Mouse (Mus musculus) CH12.LX (cell line): ENCODE measurements around the gene 1700011L22Rik. TPM values are rescaled to one million over a fixed set of nuclear protein-coding genes. Genes with fewer than 3 reads are reported as not detected.

Experiments used
- DNase-seq: peaks from one replicate; pipeline ENCODE4 v3.0.0-alpha.2; 2013; ENCODE audit errors: extremely low read depth
- H3K27ac ChIP-seq: 2 replicates; pipeline ENCODE4 v1.5.1; 2012; ENCODE audit warnings: low read depth, mild to moderate bottlenecking, control low read depth, moderate library complexity; ENCODE audit not compliant: insufficient read depth
- H3K27me3 ChIP-seq: replicated peaks from 2 replicates; pipeline ENCODE3; 2012; ENCODE audit warnings: inconsistent platforms
- H3K36me3 ChIP-seq, 2 experiments: replicated peaks in 1 of 2; 2 replicates each; pipeline versions ENCODE3 to v1.6.1; 2012; ENCODE audit warnings: inconsistent platforms in 1 of 2, low read length in 1 of 2, mild to moderate bottlenecking in 1 of 2, mixed read lengths in 1 of 2, moderate library complexity in 1 of 2; ENCODE audit not compliant: control insufficient read depth in 1 of 2, insufficient read depth in 1 of 2
- H3K4me1 ChIP-seq, 2 experiments: 2 replicates each; pipeline ENCODE4 v1.6.1; 2012; ENCODE audit warnings: inconsistent platforms in 1 of 2, moderate library complexity in 1 of 2; ENCODE audit not compliant: insufficient read depth in 2 of 2, control insufficient read depth in 1 of 2
- H3K4me2 ChIP-seq: 2 replicates; pipeline ENCODE4 v1.6.1; 2012; ENCODE audit warnings: low read depth, mild to moderate bottlenecking, control low read depth; ENCODE audit not compliant: poor library complexity, insufficient read depth, severe bottlenecking
- H3K4me3 ChIP-seq, 3 experiments: fragments of 150-350 bp in 1 of 3; sonication (generic) in 1 of 3; replicated peaks in 1 of 3; 2 replicates each; pipeline versions ENCODE3 to v1.5.1; 2011 to 2012; ENCODE audit warnings: low read depth in 2 of 3, low read length in 2 of 3, mild to moderate bottlenecking in 2 of 3, moderate library complexity in 2 of 3, control low read depth in 1 of 3, improper control_type of control experiment in 1 of 3, inconsistent platforms in 1 of 3, mixed read lengths in 1 of 3; ENCODE audit not compliant: poor library complexity in 1 of 3
- H3K79me2 ChIP-seq: replicated peaks from 2 replicates; pipeline ENCODE4 v1.6.1; 2012; ENCODE audit warnings: mild to moderate bottlenecking, moderate library complexity; ENCODE audit not compliant: control insufficient read depth, poor library complexity, insufficient read depth, severe bottlenecking; ENCODE audit errors: extremely low read depth
- H3K9ac ChIP-seq: 2 replicates; pipeline ENCODE4 v1.6.1; 2012; ENCODE audit warnings: low read depth, mild to moderate bottlenecking, control low read depth, moderate library complexity; ENCODE audit not compliant: insufficient read depth
- H3K9me3 ChIP-seq: replicated peaks from 2 replicates; pipeline ENCODE3; 2012; ENCODE audit warnings: low read length, inconsistent platforms, mixed read lengths
- BHLHE40 ChIP-seq: IDR thresholded peaks from 2 replicates; pipeline ENCODE4 v1.6.1; 2011; ENCODE audit warnings: mild to moderate bottlenecking, low read depth, low read length, improper control_type of control experiment
- CTCF ChIP-seq, 2 experiments: IDR thresholded peaks in 1 of 2; conservative IDR thresholded peaks in 1 of 2; 2 replicates each; pipeline ENCODE4 v1.5.1; 2011 to 2012; ENCODE audit warnings: low read depth in 2 of 2, low read length in 2 of 2, improper control_type of control experiment in 1 of 2, inconsistent platforms in 1 of 2, mild to moderate bottlenecking in 1 of 2, moderate library complexity in 1 of 2
- E2F4 ChIP-seq: IDR thresholded peaks from 2 replicates; pipeline ENCODE4 v1.6.1; 2011; ENCODE audit warnings: low read depth, low read length, improper control_type of control experiment; ENCODE audit not compliant: insufficient replicate concordance
- EP300 ChIP-seq: IDR thresholded peaks from 2 replicates; pipeline ENCODE4 v1.6.1; 2011; ENCODE audit warnings: low read length, improper control_type of control experiment
- ETS1 ChIP-seq: conservative IDR thresholded peaks from 2 replicates; pipeline ENCODE4 v1.6.1; 2012; ENCODE audit warnings: low read depth, mild to moderate bottlenecking, inconsistent platforms, low read length, improper control_type of control experiment, moderate library complexity
- HCFC1 ChIP-seq: IDR thresholded peaks from 2 replicates; pipeline ENCODE4 v1.6.1; 2012; ENCODE audit warnings: low read depth, mild to moderate bottlenecking, inconsistent platforms, low read length, improper control_type of control experiment
- IRF4 ChIP-seq: IDR thresholded peaks from 2 replicates; pipeline ENCODE4 v1.6.1; 2014; ENCODE audit warnings: low read depth, mild to moderate bottlenecking, inconsistent platforms, low read length, improper control_type of control experiment
- JUN ChIP-seq: IDR thresholded peaks from 2 replicates; pipeline ENCODE4 v1.6.1; 2011; ENCODE audit warnings: low read depth, mild to moderate bottlenecking, low read length, improper control_type of control experiment, moderate library complexity; ENCODE audit not compliant: insufficient read depth
- KAT2A ChIP-seq: IDR thresholded peaks from 2 replicates; pipeline ENCODE4 v1.6.1; 2012; ENCODE audit warnings: low read length, improper control_type of control experiment, inconsistent platforms; ENCODE audit not compliant: insufficient replicate concordance
- MAZ ChIP-seq: IDR thresholded peaks from 2 replicates; pipeline ENCODE4 v1.6.1; 2012; ENCODE audit warnings: low read depth, mild to moderate bottlenecking, inconsistent platforms, low read length, improper control_type of control experiment, moderate library complexity
- MEF2A ChIP-seq: IDR thresholded peaks from 2 replicates; pipeline ENCODE4 v1.6.1; 2014; ENCODE audit warnings: low read depth, mild to moderate bottlenecking, inconsistent platforms, low read length, improper control_type of control experiment, borderline replicate concordance
- MXI1 ChIP-seq: IDR thresholded peaks from 2 replicates; pipeline ENCODE4 v1.6.1; 2011; ENCODE audit warnings: mild to moderate bottlenecking, low read depth, low read length, improper control_type of control experiment
- POLR2A ChIP-seq: IDR thresholded peaks from 2 replicates; pipeline ENCODE4 v1.6.1; 2011; ENCODE audit warnings: low read depth, mild to moderate bottlenecking, improper control_type of control experiment, low read length
- POLR2AphosphoS2 ChIP-seq: IDR thresholded peaks from 2 replicates; pipeline ENCODE4 v1.6.1; 2011; ENCODE audit warnings: low read depth, low read length, improper control_type of control experiment
- RAD21 ChIP-seq: IDR thresholded peaks from 2 replicates; pipeline ENCODE4 v1.6.1; 2011; ENCODE audit warnings: low read depth, mild to moderate bottlenecking, low read length, improper control_type of control experiment, moderate library complexity
- SIN3A ChIP-seq: IDR thresholded peaks from 2 replicates; pipeline ENCODE4 v1.6.1; 2012; ENCODE audit warnings: low read length, improper control_type of control experiment, inconsistent platforms
- SMC3 ChIP-seq: IDR thresholded peaks from 2 replicates; pipeline ENCODE4 v1.6.1; 2011; ENCODE audit warnings: low read depth, low read length, improper control_type of control experiment
- TCF12 ChIP-seq: IDR thresholded peaks from 2 replicates; pipeline ENCODE4 v1.6.1; 2014; ENCODE audit warnings: low read depth, mild to moderate bottlenecking, inconsistent platforms, low read length, improper control_type of control experiment
- UBTF ChIP-seq: IDR thresholded peaks from 2 replicates; pipeline ENCODE4 v1.6.1; 2012; ENCODE audit warnings: low read depth, mild to moderate bottlenecking, inconsistent platforms, low read length, improper control_type of control experiment, moderate library complexity
- USF2 ChIP-seq: conservative IDR thresholded peaks from 2 replicates; pipeline ENCODE4 v1.6.1; 2011; ENCODE audit warnings: low read depth, low read length, improper control_type of control experiment
- ZC3H11A ChIP-seq: IDR thresholded peaks from 2 replicates; pipeline ENCODE4 v1.6.1; 2012; ENCODE audit warnings: low read depth, mild to moderate bottlenecking, inconsistent platforms, low read length, improper control_type of control experiment
- ZKSCAN1 ChIP-seq: IDR thresholded peaks from 2 replicates; pipeline ENCODE4 v1.6.1; 2012; ENCODE audit warnings: low read depth, inconsistent platforms, low read length, improper control_type of control experiment, borderline replicate concordance
- ZMIZ1 ChIP-seq: IDR thresholded peaks from 2 replicates; pipeline ENCODE4 v1.6.1; 2012; ENCODE audit warnings: low read depth, mild to moderate bottlenecking, inconsistent platforms, low read length, improper control_type of control experiment
- ZNF384 ChIP-seq: IDR thresholded peaks from 2 replicates; pipeline ENCODE4 v1.6.1; 2012; ENCODE audit warnings: low read depth, low read length, improper control_type of control experiment, inconsistent platforms
- dilution Hi-C: fragments of 300-500 bp; cut with MboI; formaldehyde crosslinking; loops from 2 replicates; pipeline ENCODE4 v1.14.3; 2020; ENCODE audit warnings: low sequenced_read_pairs; ENCODE audit not compliant: extremely low pct_unique_long_range_greater_than_20kb, extremely low pct_ligation_motif_present
- in situ Hi-C: fragments of 300-500 bp; cut with MboI; formaldehyde crosslinking; loops from 3 replicates; pipeline ENCODE4 v1.14.3; 2019; ENCODE audit warnings: low sequenced_read_pairs, low pct_ligation_motif_present, low pct_unique_long_range_greater_than_20kb, mixed read lengths
- polyA plus RNA-seq: library from polyadenylated mRNA; unstranded; fragments of >175 nt; gene quantifications from 2 replicates; pipeline ENCODE4 v1.2.1, GENCODE M21; 2012; ENCODE audit warnings: low read depth; ENCODE audit not compliant: insufficient read length
- total RNA-seq, 2 experiments: library from RNA; depleted of rRNA; stranded (reverse); fragments of 300-350 nt in 1 of 2; fragments of >200 nt in 1 of 2; gene quantifications; 2 replicates each; pipeline ENCODE4 v1.2.3; 2012 to 2014

1700011L22Rik gene
- total and polyA plus RNA-seq, 3 experiments = not detected

- no peak for TF ChIP-seq MEF2A
- in situ Hi-C loops (no loop called here), dilution Hi-C loops (no loop called here)
- no peak overlapping the region for H3K4me3 ChIP-seq
- DNase-seq = no peak
- H3K36me3 ChIP-seq = peaks cover 24 to 61% of the 10 kb centered on the region in 2 experiments
- no peak overlapping the region for H3K4me2 ChIP-seq
- H3K9ac ChIP-seq = no peak overlapping the region
- H3K4me1 ChIP-seq = peaks cover 22 to 39% of the 10 kb centered on the region in 2 experiments
- H3K9me3 ChIP-seq = no peaks in the 10 kb centered on the region
- no peak overlapping the region for H3K27ac ChIP-seq
- H3K79me2 ChIP-seq = no peaks in the 10 kb centered on the region
- no peaks in the 10 kb centered on the region for H3K27me3 ChIP-seq
Measured at GRCm38 (mm10) chr8:79165276-79165675, 83.1 kb downstream of the 1700011L22Rik start.

GRCm38 (mm10) chr8:79164336-79164735 is 84.0 kb downstream of the 1700011L22Rik start:
- Histone ChIP-seq H3K27me3 (no peaks in the 10 kb centered on the region), H3K4me1 (peaks cover 30 to 49% of the 10 kb centered on the region in 2 experiments), H3K9ac (no peak overlapping the region), H3K4me2 (no peak overlapping the region), H3K79me2 (no peaks in the 10 kb centered on the region), H3K27ac (no peak overlapping the region), H3K9me3 (no peaks in the 10 kb centered on the region), H3K4me3 (no peak overlapping the region), H3K36me3 (peaks cover 21 to 53% of the 10 kb centered on the region in 2 experiments)
- no peak for DNase-seq
- in situ Hi-C loops = no loop called here
- dilution Hi-C loops = no loop called here
- TF ChIP-seq MEF2A = no peak
- TF ChIP-seq ZNF384 = no peak
- TF ChIP-seq BHLHE40 = no peak
- TF ChIP-seq UBTF = no peak
- TF ChIP-seq ZMIZ1 = no peak

- H3K27ac ChIP-seq = peak overlapping the region; percentile 98
- H3K27me3 ChIP-seq = no peaks in the 10 kb centered on the region
- H3K79me2 ChIP-seq = no peaks in the 10 kb centered on the region
- peak overlapping the region in 1 of 3 experiments; percentile 38 for H3K4me3 ChIP-seq
- H3K9me3 ChIP-seq = no peaks in the 10 kb centered on the region
- peak overlapping the region; percentile 68 for H3K4me2 ChIP-seq
- DNase-seq = peak; percentile 73
- peaks cover 45 to 65% of the 10 kb centered on the region in 2 experiments for H3K4me1 ChIP-seq
- dilution Hi-C loops (no loop called here), in situ Hi-C loops (no loop called here)
- peaks cover 16 to 47% of the 10 kb centered on the region in 2 experiments for H3K36me3 ChIP-seq
- H3K9ac ChIP-seq = peak overlapping the region; percentile 63
- TF ChIP-seq E2F4 (no peak), ZKSCAN1 (no peak), IRF4 (peak; percentile 82), MXI1 (peak; percentile 91), MAZ (no peak), CTCF (conservative IDR thresholded peaks at IDR 0.05 in 1 of 2, IDR thresholded peaks at IDR 0.05 in 1 of 2; ENCODE audit: low read depth in 2 of 2, low read length in 2 of 2) (no peak), RAD21 (no peak), USF2 (no peak), ETS1 (peak; percentile 69), EP300 (peak; percentile 71), ZNF384 (no peak), POLR2A (no peak; the same call in 1 of the 2 replicates), JUN (peak; percentile 77), TCF12 (no peak), ZC3H11A (no peak), HCFC1 (no peak), MEF2A (no peak), SIN3A (no peak; the same call in 1 of the 2 replicates), KAT2A (no peak), POLR2AphosphoS2 (no peak), SMC3 (no peak), BHLHE40 (peak; percentile 87)
Measured at GRCm38 (mm10) chr8:79162533-79163308, 85.6 kb downstream of the 1700011L22Rik start.
